Mouse (Mus musculus): Measurements from ENCODE around the gene Cand2. TPM values are rescaled to one million over a fixed set of nuclear protein-coding genes. Genes with fewer than 3 reads are reported as not detected.

The Cand2 gene
- total RNA-seq, 4 experiments from 2014 or later: 63.6 to 80.2 (median 77.4) TPM

GRCm38 (mm10) chr6:115830779-115831601, 56.7 kb downstream of the Cand2 start:
- no peak for DNase-seq (ENCODE audit: low spot score in 2 of 2)

GRCm38 (mm10) chr6:115832152-115832850, 58.0 kb downstream of the Cand2 start:
- DNase-seq (ENCODE audit: low spot score in 2 of 2): no peak

GRCm38 (mm10) chr6:115833861-115834260, 59.5 kb downstream of the Cand2 start:
- DNase-seq (ENCODE audit: low spot score in 2 of 2): no peak

- DNase-seq (ENCODE audit: low spot score in 2 of 2): peak in 1 of 2 experiments; percentile 28
Measured at GRCm38 (mm10) chr6:115838161-115838597, 63.8 kb downstream of the Cand2 start, which contains the start of gene Efcab12. TSS of gene Efcab12 (minus strand) at chr6:115838412.

GRCm38 (mm10) chr6:115838745-115839144, 64.4 kb downstream of the Cand2 start:
- no peak for DNase-seq (ENCODE audit: low spot score in 2 of 2)

GRCm38 (mm10) chr6:115845006-115845405, 70.7 kb downstream of the Cand2 start:
- no peak for DNase-seq (ENCODE audit: low spot score in 2 of 2)

GRCm38 (mm10) chr6:115846640-115847411, 72.5 kb downstream of the Cand2 start:
- DNase-seq (ENCODE audit: low spot score in 2 of 2): peak; percentile 30 to 42

- DNase-seq (ENCODE audit: low spot score in 2 of 2): no peak
Measured at GRCm38 (mm10) chr6:115848598-115849304, 74.4 kb downstream of the Cand2 start.

GRCm38 (mm10) chr6:115852446-115853090, 78.2 kb downstream of the Cand2 start:
- no peak for DNase-seq (ENCODE audit: low spot score in 2 of 2)

GRCm38 (mm10) chr6:115853091-115853813, 78.9 kb downstream of the Cand2 start, which contains the start of the genes Mbd4 and Ift122:
TSS of gene Mbd4 (minus strand) at chr6:115853371.
TSS of gene Ift122 (plus strand) at chr6:115853470.
- DNase-seq (ENCODE audit: low spot score in 2 of 2): peak; percentile 96 to 98

GRCm38 (mm10) chr6:115853985-115854384, 79.6 kb downstream of the Cand2 start:
- no peak for DNase-seq (ENCODE audit: low spot score in 2 of 2)

- no peak for DNase-seq (ENCODE audit: low spot score in 2 of 2)
Measured at GRCm38 (mm10) chr6:115854432-115854831, 80.1 kb downstream of the Cand2 start.

Small RNA genes lying within 50 kb of the gene (microRNA-seq; reads per million reads assigned to microRNA genes)
- gene Mir7660: not detected

Other genes starting within 250 kb of the Cand2 start
- 1 to 10 TPM; 5.0 to 6.2 (median 5.6) TPM for gene Tsen2, start 229.9 kb upstream of the Cand2 start, total RNA-seq (2022)
- not detected for gene Mkrn2os, start 182.0 kb upstream of the Cand2 start, total RNA-seq (2022)
- 10 to 100 TPM; 48.7 to 54.8 (median 53.0) TPM for gene Mkrn2, start 172.6 kb upstream of the Cand2 start, total RNA-seq (2022)
- 100 to 1,000 TPM; 113 to 132 (median 118) TPM for gene Raf1, start 97.9 kb upstream of the Cand2 start, total RNA-seq (2022)
- gene Tmem40, start 12.1 kb upstream of the Cand2 start, total RNA-seq (2022): under 1 TPM in 3 of 4 experiments, not detected in 1; 0.36 to 0.58 (median 0.41) TPM
- 100 to 1,000 TPM; 581 to 694 (median 621) TPM for gene Rpl32, start 34.2 kb downstream of the Cand2 start, total RNA-seq (2022)
- gene Efcab12, start 63.9 kb downstream of the Cand2 start, total RNA-seq (2022): under 1 TPM in 3 of 4 experiments, not detected in 1; 0.12 to 0.29 (median 0.15) TPM
- 1 to 10 TPM in 2 of 4 experiments, under 1 TPM in 2; 0.80 to 1.2 (median 1.0) TPM for gene Mbd4, start 78.8 kb downstream of the Cand2 start, total RNA-seq (2022)
- 1 to 10 TPM; 3.3 to 4.9 (median 4.0) TPM for gene Ift122, start 78.9 kb downstream of the Cand2 start, total RNA-seq (2022)
- not detected for gene Rho, start 157.2 kb downstream of the Cand2 start, total RNA-seq (2022)
- not detected for gene H1foo, start 170.4 kb downstream of the Cand2 start, total RNA-seq (2022)
- 10 to 100 TPM; 12.9 to 25.5 (median 19.1) TPM for gene Plxnd1, start 220.5 kb downstream of the Cand2 start, total RNA-seq (2022)